Mouse (Mus musculus) hematopoietic stem cell, adult 5-6 weeks (primary cell): ENCODE data around the gene Mc1r. TPM values are rescaled to one million over a fixed set of nuclear protein-coding genes. Genes with fewer than 3 reads are reported as not detected.
A peak's percentile ranks its signal among the peaks of the same experiment; 100 is the strongest.

Experiments
- ATAC-seq, 2 experiments: fragments of 125-278 bp in 1 of 2; replicated peaks in 1 of 2; 2 replicates each; pipeline ENCODE4 v1.8.0; 2016 to 2017; ENCODE audit warnings: inconsistent platforms in 2 of 2, mild to moderate bottlenecking in 2 of 2, moderate number of reproducible peaks in 2 of 2, low read depth in 1 of 2, moderate TSS enrichment in 1 of 2; ENCODE audit not compliant: low FRiP score in 2 of 2, poor library complexity in 2 of 2, severe bottlenecking in 2 of 2, insufficient read depth in 1 of 2, low TSS enrichment in 1 of 2
- total RNA-seq: library from RNA; stranded (forward); fragments of 172-1452, 232-1000 nt; gene quantifications from 2 replicates; pipeline ENCODE4 v1.2.3, GENCODE M21; 2017

Mc1r gene
- not detected in 2 replicates for total RNA-seq

- ATAC-seq: peak; percentile 57 to 58; a peak in 3 of 4 replicates
These were observed at the start of gene Mc1r for GRCm38 (mm10) chr8:123406786-123407185. Mc1r (plus strand) TSS chr8:123407107.

GRCm38 (mm10) chr8:123361082-123361739, 45.7 kb upstream of the Mc1r start:
- peak; percentile 69 to 83 for ATAC-seq

GRCm38 (mm10) chr8:123373403-123374238, 33.3 kb upstream of the Mc1r start, which contains the start of gene Tcf25:
Tcf25 (plus strand) TSS chr8:123373753.
- ATAC-seq: peak; percentile 74 to 86

- peak; percentile 79 to 86 for ATAC-seq
These were observed 32.7 kb upstream of the Mc1r start for GRCm38 (mm10) chr8:123374239-123374578.

GRCm38 (mm10) chr8:123375701-123376100, 31.2 kb upstream of the Mc1r start:
- ATAC-seq: no peak

- ATAC-seq: no peak
These were observed 30.8 kb upstream of the Mc1r start for GRCm38 (mm10) chr8:123376106-123376505.

- ATAC-seq: no peak
These were observed 25.2 kb upstream of the Mc1r start for GRCm38 (mm10) chr8:123381711-123382110.

GRCm38 (mm10) chr8:123382516-123382915, 24.4 kb upstream of the Mc1r start:
- no peak for ATAC-seq

- ATAC-seq: peak in 1 of 2 experiments; percentile 44; a peak in 1 of 4 replicates
These were observed 21.9 kb upstream of the Mc1r start for GRCm38 (mm10) chr8:123384883-123385540.

- ATAC-seq: no peak
These were observed 19.9 kb upstream of the Mc1r start for GRCm38 (mm10) chr8:123387041-123387440.

- no peak for ATAC-seq
These were observed 19.1 kb upstream of the Mc1r start for GRCm38 (mm10) chr8:123387801-123388200.

- no peak for ATAC-seq
These were observed 17.9 kb upstream of the Mc1r start for GRCm38 (mm10) chr8:123389026-123389425.

GRCm38 (mm10) chr8:123398308-123398707, 8.6 kb upstream of the Mc1r start:
- 0 out of 4 replicates have a peak, but pooled peaks of 1 of the 2 experiments have one; percentile 15 for ATAC-seq

- ATAC-seq: no peak
These were observed 5.0 kb upstream of the Mc1r start for GRCm38 (mm10) chr8:123401936-123402335.

GRCm38 (mm10) chr8:123402730-123403326, 4.1 kb upstream of the Mc1r start:
- no peak for ATAC-seq

- ATAC-seq: no peak
These were observed 2.4 kb upstream of the Mc1r start for GRCm38 (mm10) chr8:123404521-123404920.

- ATAC-seq: no peak
These were observed 705 bp downstream of the Mc1r start for GRCm38 (mm10) chr8:123407612-123408011.
